Mouse (Mus musculus): Measurements from ENCODE around the gene Cog1. TPM values are rescaled to one million over a fixed set of nuclear protein-coding genes. Genes with fewer than 3 reads are reported as not detected.

Cog1 gene
- total and polyA plus RNA-seq, 3 experiments = 29.4 to 113 (median 37.4) TPM

DNA sequence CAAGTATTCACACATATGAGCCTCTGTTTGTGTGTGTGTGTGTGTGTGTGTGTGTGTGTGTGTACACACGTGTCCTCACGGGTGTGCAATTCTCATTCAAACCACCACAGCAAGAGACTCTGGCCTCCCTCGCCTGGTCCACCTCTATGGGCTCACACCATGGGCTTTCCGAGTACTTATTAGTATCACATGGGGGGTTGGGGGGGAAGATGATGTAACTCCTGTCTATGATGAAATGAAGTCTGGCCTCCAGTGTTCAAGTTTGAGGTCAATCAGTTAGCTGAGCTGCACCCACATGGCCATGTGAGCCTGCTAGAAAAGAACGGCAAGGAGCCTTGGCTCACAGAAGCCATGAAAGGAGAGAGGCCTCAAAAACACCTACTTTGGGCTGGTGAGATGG, 15.6 kb upstream of the Cog1 start:
- Histone ChIP-seq H3K36me3 (ENCODE audit: control insufficient read depth in 1 of 2, insufficient read depth in 2 of 2, low read length in 2 of 2) (no peaks in the 10 kb centered on the region), H3K4me1 (ENCODE audit: control insufficient read depth in 1 of 2, insufficient read depth in 2 of 2, low read length in 2 of 2) (no peaks in the 10 kb centered on the region), H3K9me3 (replicated peaks; ENCODE audit: insufficient read depth, low read length) (no peaks in the 10 kb centered on the region), H3K4me3 (ENCODE audit: control insufficient read depth in 1 of 2, insufficient read depth in 1 of 2, low read depth in 2 of 2, low read length in 2 of 2) (no peak overlapping the region), H3K27ac (ENCODE audit: control insufficient read depth, low read depth, low read length) (no peak overlapping the region), H3K9ac (ENCODE audit: control insufficient read depth, low read depth, low read length, poor library complexity, severe bottlenecking) (no peak overlapping the region), H3K79me2 (ENCODE audit: control insufficient read depth, insufficient read depth, low read length, poor library complexity) (no peaks in the 10 kb centered on the region), H3K27me3 (ENCODE audit: control insufficient read depth in 1 of 2, insufficient read depth in 2 of 2, low read length in 2 of 2) (peaks cover 2 to 5% of the 10 kb centered on the region in 2 experiments)
- TF ChIP-seq TAL1 (IDR thresholded peaks at IDR 0.05; ENCODE audit: low read length) (no peak), ZNF384 (IDR thresholded peaks at IDR 0.05; ENCODE audit: low read depth, low read length) (no peak), NELFE (IDR thresholded peaks at IDR 0.05; ENCODE audit: low read depth, low read length) (no peak), TBP (IDR thresholded peaks at IDR 0.05; ENCODE audit: low read depth, low read length) (no peak), EP300 (IDR thresholded peaks at IDR 0.05; ENCODE audit: low read depth in 1 of 2, low read length in 2 of 2) (no peak), HCFC1 (IDR thresholded peaks at IDR 0.05; ENCODE audit: low read depth, low read length) (no peak), MEF2A (IDR thresholded peaks at IDR 0.05; ENCODE audit: extremely low read depth, insufficient replicate concordance, low read depth, low read length, poor library complexity, severe bottlenecking) (no peak), MYB (IDR thresholded peaks at IDR 0.05; ENCODE audit: low read depth, low read length) (no peak), MYC (IDR thresholded peaks at IDR 0.05; ENCODE audit: low read depth, low read length) (no peak)
- no peak for DNase-seq (ENCODE audit: low read depth, low spot score)

DNA sequence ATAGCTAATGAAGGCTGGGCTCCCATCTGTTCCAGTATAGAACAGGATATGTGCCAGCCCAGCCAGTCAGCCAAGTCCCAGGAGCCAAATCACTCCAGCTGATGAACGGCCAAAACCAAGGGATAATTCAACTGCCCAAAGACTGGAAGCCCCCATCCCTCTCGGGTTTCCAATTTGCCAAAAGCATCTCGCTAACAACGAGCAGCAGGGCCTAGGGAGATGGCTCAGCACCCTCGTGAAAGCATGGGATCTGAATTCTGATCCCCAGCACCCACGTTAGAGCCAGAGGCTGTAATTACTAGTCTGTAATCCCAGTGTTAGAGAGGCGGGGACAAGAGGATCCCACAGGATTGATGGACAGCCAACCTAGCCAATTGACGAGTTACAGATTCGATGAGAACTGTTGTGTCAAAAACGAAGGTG, 14.3 kb upstream of the Cog1 start:
- Histone ChIP-seq H3K4me1 (ENCODE audit: control insufficient read depth in 1 of 2, insufficient read depth in 2 of 2, low read length in 2 of 2) (no peaks in the 10 kb centered on the region), H3K36me3 (ENCODE audit: control insufficient read depth in 1 of 2, insufficient read depth in 2 of 2, low read length in 2 of 2) (no peaks in the 10 kb centered on the region), H3K27ac (ENCODE audit: control insufficient read depth, low read depth, low read length) (no peak overlapping the region), H3K79me2 (ENCODE audit: control insufficient read depth, insufficient read depth, low read length, poor library complexity) (no peaks in the 10 kb centered on the region), H3K4me3 (ENCODE audit: control insufficient read depth in 1 of 2, insufficient read depth in 1 of 2, low read depth in 2 of 2, low read length in 2 of 2) (no peak overlapping the region), H3K27me3 (ENCODE audit: control insufficient read depth in 1 of 2, insufficient read depth in 2 of 2, low read length in 2 of 2) (peaks cover 2 to 5% of the 10 kb centered on the region in 2 experiments; a peak in 3 of 4 replicates), H3K9me3 (replicated peaks; ENCODE audit: insufficient read depth, low read length) (no peaks in the 10 kb centered on the region), H3K9ac (ENCODE audit: control insufficient read depth, low read depth, low read length, poor library complexity, severe bottlenecking) (no peak overlapping the region)
- TF ChIP-seq MYB (IDR thresholded peaks at IDR 0.05; ENCODE audit: low read depth, low read length) = no peak
- TF ChIP-seq MAFK (IDR thresholded peaks at IDR 0.05; ENCODE audit: borderline replicate concordance, low read depth, low read length) = no peak
- no peak for TF ChIP-seq MXI1 (IDR thresholded peaks at IDR 0.05; ENCODE audit: low read depth, low read length)
- TF ChIP-seq NRF1 (IDR thresholded peaks at IDR 0.05; ENCODE audit: insufficient read depth, low read depth, low read length, poor library complexity, severe bottlenecking) = no peak
- no peak for TF ChIP-seq POLR2AphosphoS2 (IDR thresholded peaks at IDR 0.05; ENCODE audit: low read length)
- no peak for DNase-seq (ENCODE audit: low read depth, low spot score)

DNA sequence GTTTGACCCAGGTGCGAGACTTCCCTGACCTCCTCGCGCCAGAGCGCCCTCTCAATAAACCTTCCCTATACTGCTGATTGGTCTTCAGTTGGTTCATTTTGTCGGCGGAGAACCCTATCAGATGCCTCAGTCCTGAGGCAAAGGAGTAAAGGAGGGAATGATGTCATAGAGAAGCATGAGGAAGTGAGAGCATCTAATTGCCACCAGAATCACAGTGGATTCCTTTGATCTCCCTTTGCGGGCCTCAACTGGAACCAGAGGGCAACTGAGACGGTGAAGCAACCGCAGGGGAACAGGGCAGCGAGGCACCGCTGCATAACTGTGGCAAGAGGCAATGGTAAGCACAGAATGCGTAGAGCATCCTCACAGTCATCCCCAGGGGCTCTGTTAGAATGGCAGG, 10.3 kb upstream of the Cog1 start:
- no peak for DNase-seq (ENCODE audit: low read depth, low spot score)
- no peak overlapping the region for H3K9ac ChIP-seq (ENCODE audit: control insufficient read depth, low read depth, low read length, poor library complexity, severe bottlenecking)
- peaks cover 0 to 5% of the 10 kb centered on the region in 2 experiments; a peak in 3 of 4 replicates for H3K4me1 ChIP-seq (ENCODE audit: control insufficient read depth in 1 of 2, insufficient read depth in 2 of 2, low read length in 2 of 2)
- H3K36me3 ChIP-seq (ENCODE audit: control insufficient read depth in 1 of 2, insufficient read depth in 2 of 2, low read length in 2 of 2) = no peaks in the 10 kb centered on the region
- no peaks in the 10 kb centered on the region for H3K79me2 ChIP-seq (ENCODE audit: control insufficient read depth, insufficient read depth, low read length, poor library complexity)
- peaks cover 2% of the 10 kb centered on the region in 2 experiments; a peak in 3 of 4 replicates for H3K27me3 ChIP-seq (ENCODE audit: control insufficient read depth in 1 of 2, insufficient read depth in 2 of 2, low read length in 2 of 2)
- H3K4me3 ChIP-seq (ENCODE audit: control insufficient read depth in 1 of 2, insufficient read depth in 1 of 2, low read depth in 2 of 2, low read length in 2 of 2) = no peak overlapping the region
- no peaks in the 10 kb centered on the region for H3K9me3 ChIP-seq (replicated peaks; ENCODE audit: insufficient read depth, low read length)
- H3K27ac ChIP-seq (ENCODE audit: control insufficient read depth, low read depth, low read length) = no peak overlapping the region
- TF ChIP-seq MYB (IDR thresholded peaks at IDR 0.05; ENCODE audit: low read depth, low read length) = no peak
- no peak for TF ChIP-seq MAX (IDR thresholded peaks at IDR 0.05; ENCODE audit: low read length)
- TF ChIP-seq E2F4 (IDR thresholded peaks at IDR 0.05; ENCODE audit: borderline replicate concordance, low read depth, low read length) = no peak
- TF ChIP-seq ZC3H11A (IDR thresholded peaks at IDR 0.05; ENCODE audit: low read depth, low read length) = no peak
- TF ChIP-seq MEF2A (IDR thresholded peaks at IDR 0.05; ENCODE audit: extremely low read depth, insufficient replicate concordance, low read depth, low read length, poor library complexity, severe bottlenecking) = no peak
- no peak for TF ChIP-seq ZNF384 (IDR thresholded peaks at IDR 0.05; ENCODE audit: low read depth, low read length)
- no peak for TF ChIP-seq UBTF (IDR thresholded peaks at IDR 0.05; ENCODE audit: borderline replicate concordance, insufficient read depth, low read depth, low read length)
- TF ChIP-seq NRF1 (IDR thresholded peaks at IDR 0.05; ENCODE audit: insufficient read depth, low read depth, low read length, poor library complexity, severe bottlenecking) = no peak
- TF ChIP-seq CTCF (IDR thresholded peaks at IDR 0.05 in 2 of 3, conservative IDR thresholded peaks at IDR 0.05 in 1 of 3; ENCODE audit: control insufficient read depth in 1 of 3, insufficient read depth in 1 of 3, low read depth in 2 of 3, low read length in 3 of 3, poor library complexity in 1 of 3, severe bottlenecking in 1 of 3) = no peak
- no peak for TF ChIP-seq USF2 (IDR thresholded peaks at IDR 0.05; ENCODE audit: borderline replicate concordance in 1 of 2, insufficient read depth in 1 of 2, low read depth in 1 of 2, low read length in 2 of 2)
- TF ChIP-seq TAL1 (IDR thresholded peaks at IDR 0.05; ENCODE audit: low read length) = no peak
- TF ChIP-seq CHD2 (IDR thresholded peaks at IDR 0.05; ENCODE audit: low read length) = no peak
- TF ChIP-seq MXI1 (IDR thresholded peaks at IDR 0.05; ENCODE audit: low read depth, low read length) = no peak

Measured in MEL (cell line).